Mouse (Mus musculus) limb, embryonic 14.5 days (tissue): ENCODE measurements around the gene Mogs. TPM values are rescaled to one million over a fixed set of nuclear protein-coding genes. Genes with fewer than 3 reads are reported as not detected.

Experiments used
- ATAC-seq: fragments of 200-750 bp; cut with Nextera tagmentation; 2 replicates; pipeline ENCODE4 v1.8.0; 2017; ENCODE audit warnings: low read depth, moderate number of reproducible peaks, moderate TSS enrichment; ENCODE audit not compliant: low FRiP score
- DNase-seq: peaks from one replicate; pipeline ENCODE4 v3.0.0-alpha.2; 2015; ENCODE audit warnings: low spot score
- H3K27ac ChIP-seq: fragments of 300-500 bp; sonication (generic); replicated peaks from 2 replicates; pipeline ENCODE4 v1.5.1; 2014; ENCODE audit warnings: low read depth, mild to moderate bottlenecking, low read length, moderate library complexity, mixed read lengths
- H3K27me3 ChIP-seq: fragments of 300-500 bp; sonication (generic); 2 replicates; pipeline ENCODE4 v1.6.1; 2014; ENCODE audit warnings: low read length, mixed read lengths; ENCODE audit not compliant: control insufficient read depth, insufficient read depth
- H3K36me3 ChIP-seq: fragments of 300-500 bp; sonication (generic); 2 replicates; pipeline ENCODE4 v1.6.1; 2014; ENCODE audit warnings: mild to moderate bottlenecking, low read length, moderate library complexity, mixed read lengths; ENCODE audit not compliant: control insufficient read depth, insufficient read depth
- H3K4me1 ChIP-seq: fragments of 300-500 bp; sonication (generic); 2 replicates; pipeline ENCODE4 v1.6.1; 2014; ENCODE audit warnings: antibody characterized with exemption, low read length, mixed read lengths; ENCODE audit not compliant: control insufficient read depth, insufficient read depth
- H3K4me2 ChIP-seq: fragments of 300-500 bp; sonication (generic); replicated peaks from 2 replicates; pipeline ENCODE4 v1.6.1; 2014; ENCODE audit warnings: low read depth, mild to moderate bottlenecking, low read length, moderate library complexity; ENCODE audit not compliant: severe bottlenecking
- H3K4me3 ChIP-seq: fragments of 300-500 bp; sonication (generic); replicated peaks from 2 replicates; pipeline ENCODE4 v1.5.1; 2014; ENCODE audit warnings: low read length
- H3K9ac ChIP-seq: fragments of 300-500 bp; sonication (generic); 2 replicates; pipeline ENCODE4 v1.6.1; 2014; ENCODE audit warnings: mild to moderate bottlenecking, low read depth, low read length, moderate library complexity; ENCODE audit not compliant: severe bottlenecking
- H3K9me3 ChIP-seq: fragments of 300-500 bp; sonication (generic); 2 replicates; pipeline ENCODE4 v1.6.1; 2016; ENCODE audit warnings: low read length; ENCODE audit not compliant: control insufficient read depth
- POLR2A ChIP-seq: fragments of 200-500 bp; IDR thresholded peaks from 2 replicates; pipeline ENCODE4 v1.8.0; 2012; ENCODE audit warnings: inconsistent platforms, mild to moderate bottlenecking, moderate library complexity, borderline replicate concordance; ENCODE audit not compliant: insufficient read depth, insufficient read length; ENCODE audit errors: extremely low read depth
- WGBS: fragments of 180-500 bp; shearing (Covaris S2); extraction: QIAGEN DNeasy Blood & Tissue Kit; methylation state at CpG from one replicate; pipeline ENCODE4 v1.1.7; 2014; 5-methylcytosine and 5-hydroxymethylcytosine counted together
- polyA plus RNA-seq, 2 experiments: library from polyadenylated mRNA; depleted of rRNA in 1 of 2; stranded (reverse) in 1 of 2; unstranded in 1 of 2; fragments of >200 nt; fragmentation: Nextera tagmentation in 1 of 2; extraction: Ambion mirVana in 1 of 2; gene quantifications; 2 replicates each; pipeline versions ENCODE4 v1.2.1 to v1.2.3; 2012 to 2014

Gene Mogs
- polyA plus RNA-seq, 2 experiments, result 50.9 to 95.2 TPM

DNA sequence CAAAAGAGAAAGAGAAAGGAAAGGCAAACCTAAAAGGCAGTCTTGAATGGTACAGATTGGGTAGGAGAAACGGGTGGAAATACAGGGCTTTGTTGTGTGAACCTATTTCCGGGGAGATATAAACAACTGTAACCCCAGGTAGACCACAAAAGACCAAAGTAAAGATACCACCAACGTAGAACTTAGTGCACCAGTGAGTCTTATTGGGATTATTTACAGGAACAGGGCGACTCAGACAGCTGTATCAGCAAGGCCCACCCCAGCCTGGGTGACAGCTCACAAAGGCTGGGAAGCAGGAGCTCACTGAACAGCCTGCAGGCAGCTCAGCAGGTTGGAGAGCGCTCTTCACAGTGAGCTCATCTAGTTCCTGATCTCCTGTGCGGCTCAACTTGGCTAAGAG, 19.3 kb upstream of the Mogs start:
- 44% methylated on average over 6 of the region's 6 CpGs for WGBS
- no peaks in the 10 kb centered on the region for H3K27me3 ChIP-seq
- H3K4me2 ChIP-seq, result no peak overlapping the region
- no peak overlapping the region for H3K9ac ChIP-seq
- no peaks in the 10 kb centered on the region for H3K36me3 ChIP-seq
- no peak for ATAC-seq
- DNase-seq, result no peak
- TF ChIP-seq POLR2A, result no peak
- H3K4me3 ChIP-seq, result no peak overlapping the region
- H3K27ac ChIP-seq, result no peak overlapping the region
- no peaks in the 10 kb centered on the region for H3K9me3 ChIP-seq
- H3K4me1 ChIP-seq, result no peaks in the 10 kb centered on the region

- 68% methylated on average over 2 of the region's 2 CpGs for WGBS
Observed at GRCm38 (mm10) chr6:83098411-83098810, 16.9 kb upstream of the Mogs start.

GRCm38 (mm10) chr6:83101316-83101687, 14.0 kb upstream of the Mogs start, which contains the start of the genes Ccdc142 and Gm42688:
Ccdc142 (plus strand) TSS chr6:83101601.
Gm42688 (plus strand) TSS chr6:83101617.
- H3K9ac ChIP-seq, result peak within 1 kb of the TSS; percentile 76
- peak; percentile 90 for DNase-seq
- TF ChIP-seq POLR2A, result peak; percentile 68; the same call in 1 of the 2 replicates

More at GRCm38 (mm10) chr6:83098411-83098810, 16.9 kb upstream of the Mogs start:
- Histone ChIP-seq H3K4me2 (no peak overlapping the region), H3K4me1 (peaks cover 11% of the 10 kb centered on the region), H3K36me3 (no peaks in the 10 kb centered on the region), H3K9me3 (no peaks in the 10 kb centered on the region), H3K27ac (no peak overlapping the region), H3K9ac (no peak overlapping the region), H3K4me3 (no peak overlapping the region), H3K27me3 (no peaks in the 10 kb centered on the region)
- DNase-seq, result no peak
- no peak for ATAC-seq
- TF ChIP-seq POLR2A, result no peak

DNA sequence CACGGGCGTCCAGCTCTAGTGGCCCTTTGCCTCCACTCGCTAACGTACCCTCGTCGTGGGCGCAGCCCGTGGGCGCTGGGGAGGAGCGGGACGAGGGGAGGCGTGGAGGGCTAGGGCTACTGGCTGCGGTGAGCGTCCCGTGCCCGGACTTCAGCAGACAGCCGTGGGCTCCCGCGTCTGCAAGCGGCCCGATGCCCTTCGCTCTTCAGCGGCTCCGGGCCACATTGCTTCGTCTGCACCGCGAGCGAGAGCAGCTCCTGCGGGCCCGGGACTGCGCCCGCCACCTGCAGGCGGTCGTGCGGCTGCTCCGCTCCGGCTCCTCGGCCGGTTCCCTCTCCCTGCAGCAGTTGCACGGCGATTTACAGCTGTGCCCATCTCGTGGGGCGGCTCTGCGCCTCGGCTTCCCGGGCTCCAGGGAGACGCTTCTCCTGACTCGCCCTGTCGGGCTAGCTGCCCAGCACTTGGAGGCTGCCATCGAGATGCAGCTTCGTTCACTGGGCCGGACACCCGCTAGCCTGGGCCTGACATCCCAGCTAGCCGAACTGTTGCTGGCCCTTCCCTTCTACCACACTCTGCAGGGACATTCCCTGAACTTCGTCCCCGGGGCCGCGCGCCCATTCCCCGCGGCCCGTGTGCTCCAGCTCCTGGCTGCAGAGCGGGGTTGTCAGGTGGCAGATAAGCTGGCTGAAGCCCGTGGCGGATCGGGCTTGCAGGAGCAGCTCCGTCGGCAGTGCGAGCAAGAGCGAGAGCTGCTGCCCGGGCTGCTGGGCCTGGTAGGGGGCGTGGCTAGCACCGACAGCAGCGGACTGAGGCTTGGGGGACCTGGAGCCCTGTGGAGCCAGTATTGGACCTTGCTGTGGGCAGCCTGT, 13.4 kb upstream of the Mogs start:
- peak; percentile 78 for ATAC-seq

More at GRCm38 (mm10) chr6:83101316-83101687, 14.0 kb upstream of the Mogs start, which contains the start of the genes Ccdc142 and Gm42688:
- Histone ChIP-seq H3K9me3 (no peaks in the 10 kb centered on the region), H3K27me3 (no peaks in the 10 kb centered on the region), H3K4me3 (peak within 1 kb of the TSS; percentile 76), H3K4me1 (peaks cover 12% of the 10 kb centered on the region), H3K4me2 (peak within 1 kb of the TSS; percentile 98), H3K27ac (peak within 1 kb of the TSS; percentile 77), H3K36me3 (no peaks in the 10 kb centered on the region)
- WGBS, result 3% methylated on average over 25 of the region's 25 CpGs
- ATAC-seq, result peak; percentile 91

GRCm38 (mm10) chr6:83103130-83103650, 12.1 kb upstream of the Mogs start:
- Histone ChIP-seq H3K4me3 (peak overlapping the region; percentile 76; the same call in 1 of the 2 replicates), H3K4me2 (peak overlapping the region; percentile 98), H3K9ac (peak overlapping the region; percentile 76), H3K9me3 (no peaks in the 10 kb centered on the region), H3K36me3 (peaks cover 6% of the 10 kb centered on the region; the same call in 1 of the 2 replicates), H3K4me1 (peaks cover 16% of the 10 kb centered on the region), H3K27ac (no peak overlapping the region), H3K27me3 (no peaks in the 10 kb centered on the region)
- WGBS, result 52% methylated on average over 11 of the region's 11 CpGs
- no peak for ATAC-seq
- DNase-seq, result no peak
- TF ChIP-seq POLR2A, result no peak

More for the DNA sequence above, 13.4 kb upstream of the Mogs start:
- peak; percentile 51 for DNase-seq
- H3K27me3 ChIP-seq, result no peaks in the 10 kb centered on the region
- no peak for TF ChIP-seq POLR2A
- peak overlapping the region; percentile 77 for H3K27ac ChIP-seq
- H3K9ac ChIP-seq, result peak overlapping the region; percentile 76
- peak overlapping the region; percentile 98 for H3K4me2 ChIP-seq
- H3K4me1 ChIP-seq, result peaks cover 12% of the 10 kb centered on the region
- H3K9me3 ChIP-seq, result no peaks in the 10 kb centered on the region
- under 1% methylated on average over 58 of the region's 74 CpGs for WGBS
- H3K36me3 ChIP-seq, result no peaks in the 10 kb centered on the region
- peak overlapping the region; percentile 76 for H3K4me3 ChIP-seq
